Mouse (Mus musculus): ENCODE measurements around the gene Ampd2.

Gene Ampd2

GRCm38 (mm10) chr3:108111320-108111719, 24.9 kb upstream of the Ampd2 start:
- no peak for DNase-seq (ENCODE audit: low read depth, low spot score)
- H3K36me3 ChIP-seq (ENCODE audit: control insufficient read depth, insufficient read depth, low read length, poor library complexity, severe bottlenecking) = peaks cover 14% of the 10 kb centered on the region; the same call in 1 of the 2 replicates
- H3K27me3 ChIP-seq (ENCODE audit: control insufficient read depth, insufficient read depth, low read length, poor library complexity, severe bottlenecking) = no peaks in the 10 kb centered on the region

GRCm38 (mm10) chr3:108105281-108105680, 18.8 kb upstream of the Ampd2 start:
- Histone ChIP-seq H3K36me3 (ENCODE audit: control insufficient read depth, insufficient read depth, low read length, poor library complexity, severe bottlenecking) (peaks cover 5% of the 10 kb centered on the region; the same call in 1 of the 2 replicates), H3K27me3 (ENCODE audit: control insufficient read depth, insufficient read depth, low read length, poor library complexity, severe bottlenecking) (no peaks in the 10 kb centered on the region)
- no peak for DNase-seq (ENCODE audit: low read depth, low spot score)

- no peak for DNase-seq (ENCODE audit: low read depth, low spot score)
- Histone ChIP-seq H3K36me3 (ENCODE audit: control insufficient read depth, insufficient read depth, low read length, poor library complexity, severe bottlenecking) (no peaks in the 10 kb centered on the region), H3K27me3 (ENCODE audit: control insufficient read depth, insufficient read depth, low read length, poor library complexity, severe bottlenecking) (no peaks in the 10 kb centered on the region)
Observed at GRCm38 (mm10) chr3:108102075-108102474, 15.6 kb upstream of the Ampd2 start.

GRCm38 (mm10) chr3:108101594-108101993, 15.1 kb upstream of the Ampd2 start:
- Histone ChIP-seq H3K36me3 (ENCODE audit: control insufficient read depth, insufficient read depth, low read length, poor library complexity, severe bottlenecking) (no peaks in the 10 kb centered on the region), H3K27me3 (ENCODE audit: control insufficient read depth, insufficient read depth, low read length, poor library complexity, severe bottlenecking) (no peaks in the 10 kb centered on the region)
- DNase-seq (ENCODE audit: low read depth, low spot score) = no peak

GRCm38 (mm10) chr3:108098316-108098715, 11.9 kb upstream of the Ampd2 start:
- H3K36me3 ChIP-seq (ENCODE audit: control insufficient read depth, insufficient read depth, low read length, poor library complexity, severe bottlenecking) = no peaks in the 10 kb centered on the region
- H3K27me3 ChIP-seq (ENCODE audit: control insufficient read depth, insufficient read depth, low read length, poor library complexity, severe bottlenecking) = no peaks in the 10 kb centered on the region
- no peak for DNase-seq (ENCODE audit: low read depth, low spot score)

GRCm38 (mm10) chr3:108097656-108098055, 11.2 kb upstream of the Ampd2 start:
- DNase-seq (ENCODE audit: low read depth, low spot score) = no peak

GRCm38 (mm10) chr3:108096726-108097125, 10.3 kb upstream of the Ampd2 start:
- no peak for DNase-seq (ENCODE audit: low read depth, low spot score)
- no peaks in the 10 kb centered on the region for H3K36me3 ChIP-seq (ENCODE audit: control insufficient read depth, insufficient read depth, low read length, poor library complexity, severe bottlenecking)
- no peaks in the 10 kb centered on the region for H3K27me3 ChIP-seq (ENCODE audit: control insufficient read depth, insufficient read depth, low read length, poor library complexity, severe bottlenecking)

More at GRCm38 (mm10) chr3:108097656-108098055, 11.2 kb upstream of the Ampd2 start:
- Histone ChIP-seq H3K27me3 (ENCODE audit: control insufficient read depth, insufficient read depth, low read length, poor library complexity, severe bottlenecking) (no peaks in the 10 kb centered on the region), H3K36me3 (ENCODE audit: control insufficient read depth, insufficient read depth, low read length, poor library complexity, severe bottlenecking) (no peaks in the 10 kb centered on the region)

GRCm38 (mm10) chr3:108096226-108096625, 9.8 kb upstream of the Ampd2 start:
- no peaks in the 10 kb centered on the region for H3K36me3 ChIP-seq (ENCODE audit: control insufficient read depth, insufficient read depth, low read length, poor library complexity, severe bottlenecking)
- no peaks in the 10 kb centered on the region for H3K27me3 ChIP-seq (ENCODE audit: control insufficient read depth, insufficient read depth, low read length, poor library complexity, severe bottlenecking)
- DNase-seq (ENCODE audit: low read depth, low spot score) = no peak

- Histone ChIP-seq H3K27me3 (ENCODE audit: control insufficient read depth, insufficient read depth, low read length, poor library complexity, severe bottlenecking) (no peaks in the 10 kb centered on the region), H3K36me3 (ENCODE audit: control insufficient read depth, insufficient read depth, low read length, poor library complexity, severe bottlenecking) (no peaks in the 10 kb centered on the region)
Observed at GRCm38 (mm10) chr3:108094976-108095760, 8.7 kb upstream of the Ampd2 start.

GRCm38 (mm10) chr3:108094146-108094545, 7.7 kb upstream of the Ampd2 start:
- no peak for DNase-seq (ENCODE audit: low read depth, low spot score)
- H3K27me3 ChIP-seq (ENCODE audit: control insufficient read depth, insufficient read depth, low read length, poor library complexity, severe bottlenecking) = no peaks in the 10 kb centered on the region
- H3K36me3 ChIP-seq (ENCODE audit: control insufficient read depth, insufficient read depth, low read length, poor library complexity, severe bottlenecking) = no peaks in the 10 kb centered on the region

More at GRCm38 (mm10) chr3:108094976-108095760, 8.7 kb upstream of the Ampd2 start:
- DNase-seq (ENCODE audit: low read depth, low spot score) = no peak

- DNase-seq (ENCODE audit: low read depth, low spot score) = no peak
- no peaks in the 10 kb centered on the region for H3K27me3 ChIP-seq (ENCODE audit: control insufficient read depth, insufficient read depth, low read length, poor library complexity, severe bottlenecking)
- H3K36me3 ChIP-seq (ENCODE audit: control insufficient read depth, insufficient read depth, low read length, poor library complexity, severe bottlenecking) = no peaks in the 10 kb centered on the region
Observed at GRCm38 (mm10) chr3:108093306-108093705, 6.9 kb upstream of the Ampd2 start.

- no peak for DNase-seq (ENCODE audit: low read depth, low spot score)
- H3K27me3 ChIP-seq (ENCODE audit: control insufficient read depth, insufficient read depth, low read length, poor library complexity, severe bottlenecking) = no peaks in the 10 kb centered on the region
- no peaks in the 10 kb centered on the region for H3K36me3 ChIP-seq (ENCODE audit: control insufficient read depth, insufficient read depth, low read length, poor library complexity, severe bottlenecking)
Observed at GRCm38 (mm10) chr3:108092536-108093115, 6.2 kb upstream of the Ampd2 start, which contains the start of gene Gnat2. Gene Gnat2 (plus strand): TSS chr3:108092789.

GRCm38 (mm10) chr3:108092030-108092429, 5.6 kb upstream of the Ampd2 start:
- no peaks in the 10 kb centered on the region for H3K27me3 ChIP-seq (ENCODE audit: control insufficient read depth, insufficient read depth, low read length, poor library complexity, severe bottlenecking)
- no peaks in the 10 kb centered on the region for H3K36me3 ChIP-seq (ENCODE audit: control insufficient read depth, insufficient read depth, low read length, poor library complexity, severe bottlenecking)
- DNase-seq (ENCODE audit: low read depth, low spot score) = no peak

GRCm38 (mm10) chr3:108090561-108090960, 4.1 kb upstream of the Ampd2 start:
- Histone ChIP-seq H3K27me3 (ENCODE audit: control insufficient read depth, insufficient read depth, low read length, poor library complexity, severe bottlenecking) (no peaks in the 10 kb centered on the region), H3K36me3 (ENCODE audit: control insufficient read depth, insufficient read depth, low read length, poor library complexity, severe bottlenecking) (no peaks in the 10 kb centered on the region)
- no peak for DNase-seq (ENCODE audit: low read depth, low spot score)

- Histone ChIP-seq H3K27me3 (ENCODE audit: control insufficient read depth, insufficient read depth, low read length, poor library complexity, severe bottlenecking) (no peaks in the 10 kb centered on the region), H3K36me3 (ENCODE audit: control insufficient read depth, insufficient read depth, low read length, poor library complexity, severe bottlenecking) (no peaks in the 10 kb centered on the region)
- no peak for DNase-seq (ENCODE audit: low read depth, low spot score)
Observed at GRCm38 (mm10) chr3:108089916-108090315, 3.5 kb upstream of the Ampd2 start.

Measured in splenic B cell, adult 2 months (primary cell).